Mouse (Mus musculus) lung, postnatal 0 days (tissue): ENCODE data around the gene Slc22a21.

ENCODE experiments used
- CTCF ChIP-seq: IDR thresholded peaks from 2 replicates; pipeline ENCODE4 v1.5.1; 2016; ENCODE audit warnings: antibody characterized with exemption, mild to moderate bottlenecking
- EP300 ChIP-seq: IDR thresholded peaks from 2 replicates; pipeline ENCODE4 v1.6.1; 2016; ENCODE audit warnings: antibody characterized with exemption, mild to moderate bottlenecking, control low read depth

DNA sequence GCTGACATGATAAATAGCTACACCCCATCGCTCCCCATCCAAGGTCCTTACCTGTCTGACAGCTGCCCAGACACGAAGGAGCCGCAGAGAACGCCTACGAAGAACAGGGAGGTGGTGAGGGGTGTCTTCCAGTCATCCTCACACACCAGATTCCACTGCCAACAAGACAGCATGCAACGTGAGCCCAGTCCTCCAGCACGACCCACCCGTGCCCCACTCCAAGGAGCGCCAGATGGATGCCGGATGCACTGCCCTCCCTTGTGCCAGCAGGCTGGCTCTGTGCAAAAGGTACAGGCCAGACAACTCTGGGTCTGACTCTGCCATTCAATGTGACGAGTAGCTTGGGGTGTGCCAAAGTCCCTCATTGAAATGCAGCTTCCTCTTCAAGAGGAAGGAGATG, 27.6 kb upstream of the Slc22a21 start:
- no peak for TF ChIP-seq CTCF
- no peak for TF ChIP-seq EP300
